19 mouse cellular contexts compared by ENCODE assay signal in genomic region chr5:42164731-42165130, GRCm38 (mm10).
A peak's percentile ranks its signal among the peaks of the same experiment; 100 is the strongest.
DNase-seq lines count a peak whose midpoint lies in the region; ATAC-seq and TF ChIP-seq lines count a peak whose summit lies in the region.
"Had no signal": no experiment of that assay in that cellular context is flagged by ENCODE, and none has a peak within 500 bp of the region (broad histone marks: within the 10 kb centered on the region; RNA-seq: fewer than 3 reads in every experiment).

No protein-coding gene starts in this region.

- no peaks in the 10 kb centered on the region; the same call in 1 of the 2 replicates for H3K4me1 ChIP-seq in limb, embryonic 13.5 days
- no peaks in the 10 kb centered on the region for H3K4me1 ChIP-seq in limb, embryonic 10.5 days
- H3K4me1 ChIP-seq in hindbrain, embryonic 11.5 days (replicated peaks; ENCODE audit: control insufficient read depth, insufficient read depth, low read length): no peaks in the 10 kb centered on the region
- no peaks in the 10 kb centered on the region for H3K4me1 ChIP-seq in limb, embryonic 14.5 days (ENCODE audit: control insufficient read depth, insufficient read depth, low read length)
- no peaks in the 10 kb centered on the region for H3K4me1 ChIP-seq in neural tube, embryonic 14.5 days (ENCODE audit: control insufficient read depth, insufficient read depth, low read length)

- DNase-seq in limb, embryonic 10.5 days (ENCODE audit: low spot score): no peak
- DNase-seq in hindbrain, embryonic 11.5 days (ENCODE audit: low spot score): peak; percentile 4
- no peak for DNase-seq in limb, embryonic 14.5 days (ENCODE audit: low spot score)
- no peak for DNase-seq in spleen, postnatal 14 days (ENCODE audit: low spot score in 2 of 2)
- DNase-seq in urinary bladder, postnatal 10 days (ENCODE audit: low spot score): no peak
- DNase-seq: cerebellum, adult 9-10 months; heart, postnatal 10 days; kidney, adult 2 months; kidney, postnatal 14 days; lung, adult 18-20 months; lung, postnatal 14 days; right cerebral cortex, adult 18-20 months; thymus, postnatal 4 days had no signal

- H3K27ac ChIP-seq in limb, embryonic 13.5 days: no peak overlapping the region
- H3K27ac ChIP-seq in limb, embryonic 10.5 days: no peak overlapping the region
- no peak overlapping the region for H3K27ac ChIP-seq in hindbrain, embryonic 11.5 days (ENCODE audit: low read depth, low read length)
- no peak overlapping the region for H3K27ac ChIP-seq in limb, embryonic 14.5 days (replicated peaks; ENCODE audit: low read depth, low read length)
- no peak overlapping the region for H3K27ac ChIP-seq in neural tube, embryonic 14.5 days (ENCODE audit: low read depth, low read length)
- H3K27ac ChIP-seq: forebrain, embryonic 10.5 days; layer of hippocampus, adult 2 months had no signal

- H3K4me3 ChIP-seq in limb, embryonic 13.5 days: no peak overlapping the region
- H3K4me3 ChIP-seq in limb, embryonic 10.5 days: no peak overlapping the region
- no peak overlapping the region for H3K4me3 ChIP-seq in hindbrain, embryonic 11.5 days (ENCODE audit: low read depth, low read length)
- H3K4me3 ChIP-seq in limb, embryonic 14.5 days (replicated peaks; ENCODE audit: low read length): no peak overlapping the region
- H3K4me3 ChIP-seq in neural tube, embryonic 14.5 days (ENCODE audit: low read depth, low read length): no peak overlapping the region
- H3K4me3 ChIP-seq: forebrain, embryonic 10.5 days; layer of hippocampus, adult 2 months had no signal

- H3K9me3 ChIP-seq in limb, embryonic 13.5 days: no peaks in the 10 kb centered on the region
- H3K9me3 ChIP-seq in limb, embryonic 10.5 days (replicated peaks): no peaks in the 10 kb centered on the region
- no peaks in the 10 kb centered on the region for H3K9me3 ChIP-seq in hindbrain, embryonic 11.5 days (ENCODE audit: control insufficient read depth, low read length)
- no peaks in the 10 kb centered on the region for H3K9me3 ChIP-seq in limb, embryonic 14.5 days (ENCODE audit: control insufficient read depth, low read length)
- no peaks in the 10 kb centered on the region for H3K9me3 ChIP-seq in neural tube, embryonic 14.5 days (ENCODE audit: control insufficient read depth, low read length)
- H3K9me3 ChIP-seq: forebrain, embryonic 10.5 days had no signal

- no peak for TF ChIP-seq POLR2A in limb, embryonic 14.5 days (IDR thresholded peaks at IDR 0.05; ENCODE audit: borderline replicate concordance, extremely low read depth, insufficient read depth, insufficient read length)

- H3K9ac ChIP-seq in limb, embryonic 13.5 days: no peak overlapping the region
- H3K9ac ChIP-seq in hindbrain, embryonic 11.5 days (ENCODE audit: low read depth, low read length): no peak overlapping the region
- no peak overlapping the region for H3K9ac ChIP-seq in limb, embryonic 14.5 days (ENCODE audit: low read depth, low read length, severe bottlenecking)
- H3K9ac ChIP-seq in neural tube, embryonic 14.5 days (replicated peaks; ENCODE audit: low read depth, low read length): no peak overlapping the region

- WGBS in limb, embryonic 13.5 days: 55% methylated on average over 2 of the region's 2 CpGs
- 87% methylated on average over 2 of the region's 2 CpGs for WGBS in limb, embryonic 10.5 days
- 63% methylated on average over 2 of the region's 2 CpGs for WGBS in hindbrain, embryonic 11.5 days
- WGBS in limb, embryonic 14.5 days: 60% methylated on average over 2 of the region's 2 CpGs
- WGBS in neural tube, embryonic 14.5 days: 60% methylated on average over 2 of the region's 2 CpGs

- peak; percentile 36; the same call in 1 of the 2 replicates for ATAC-seq in limb, embryonic 13.5 days (ENCODE audit: low FRiP score, low read depth)
- ATAC-seq in hindbrain, embryonic 11.5 days (ENCODE audit: low FRiP score): 0 out of 2 replicates have a peak, but pooled peaks have one; percentile 22
- ATAC-seq in limb, embryonic 14.5 days (ENCODE audit: low FRiP score, low read depth): peak; percentile 53
- ATAC-seq in neural tube, embryonic 14.5 days (ENCODE audit: low read depth): peak; percentile 54; the same call in 1 of the 2 replicates
- ATAC-seq: inflammation-experienced regulatory T-cells, adult 6 months had no signal

- H3K27me3 ChIP-seq in limb, embryonic 13.5 days: no peaks in the 10 kb centered on the region
- H3K27me3 ChIP-seq in limb, embryonic 10.5 days (ENCODE audit: low read depth, poor library complexity, severe bottlenecking): no peaks in the 10 kb centered on the region
- H3K27me3 ChIP-seq in hindbrain, embryonic 11.5 days (ENCODE audit: control insufficient read depth, insufficient read depth, low read length): no peaks in the 10 kb centered on the region
- H3K27me3 ChIP-seq in limb, embryonic 14.5 days (ENCODE audit: control insufficient read depth, insufficient read depth, low read length): no peaks in the 10 kb centered on the region
- no peaks in the 10 kb centered on the region for H3K27me3 ChIP-seq in neural tube, embryonic 14.5 days (ENCODE audit: control insufficient read depth, insufficient read depth, low read length)

- no peak overlapping the region for H3K4me2 ChIP-seq in limb, embryonic 13.5 days (replicated peaks)
- no peak overlapping the region for H3K4me2 ChIP-seq in hindbrain, embryonic 11.5 days (replicated peaks; ENCODE audit: low read depth, low read length)
- H3K4me2 ChIP-seq in limb, embryonic 14.5 days (replicated peaks; ENCODE audit: low read depth, low read length, severe bottlenecking): no peak overlapping the region
- no peak overlapping the region for H3K4me2 ChIP-seq in neural tube, embryonic 14.5 days (ENCODE audit: low read depth, low read length)
- H3K4me2 ChIP-seq: heart, embryonic 11.5 days had no signal

- no peaks in the 10 kb centered on the region for H3K36me3 ChIP-seq in limb, embryonic 13.5 days
- H3K36me3 ChIP-seq in limb, embryonic 10.5 days: no peaks in the 10 kb centered on the region
- H3K36me3 ChIP-seq in hindbrain, embryonic 11.5 days (ENCODE audit: control insufficient read depth, insufficient read depth, low read length): no peaks in the 10 kb centered on the region
- no peaks in the 10 kb centered on the region for H3K36me3 ChIP-seq in limb, embryonic 14.5 days (ENCODE audit: control insufficient read depth, insufficient read depth, low read length)
- H3K36me3 ChIP-seq in neural tube, embryonic 14.5 days (ENCODE audit: control insufficient read depth, insufficient read depth, low read length): no peaks in the 10 kb centered on the region
- H3K36me3 ChIP-seq: forebrain, embryonic 10.5 days had no signal
